Mouse (Mus musculus): ENCODE data around the gene Thumpd3. TPM values are rescaled to one million over a fixed set of nuclear protein-coding genes. Genes with fewer than 3 reads are reported as not detected.

Thumpd3 gene
- polyA plus RNA-seq (2016; fragmentation: Nextera tagmentation; extraction: Ambion mirVana), result 51.7 and 54.8 TPM in 2 replicates

DNA sequence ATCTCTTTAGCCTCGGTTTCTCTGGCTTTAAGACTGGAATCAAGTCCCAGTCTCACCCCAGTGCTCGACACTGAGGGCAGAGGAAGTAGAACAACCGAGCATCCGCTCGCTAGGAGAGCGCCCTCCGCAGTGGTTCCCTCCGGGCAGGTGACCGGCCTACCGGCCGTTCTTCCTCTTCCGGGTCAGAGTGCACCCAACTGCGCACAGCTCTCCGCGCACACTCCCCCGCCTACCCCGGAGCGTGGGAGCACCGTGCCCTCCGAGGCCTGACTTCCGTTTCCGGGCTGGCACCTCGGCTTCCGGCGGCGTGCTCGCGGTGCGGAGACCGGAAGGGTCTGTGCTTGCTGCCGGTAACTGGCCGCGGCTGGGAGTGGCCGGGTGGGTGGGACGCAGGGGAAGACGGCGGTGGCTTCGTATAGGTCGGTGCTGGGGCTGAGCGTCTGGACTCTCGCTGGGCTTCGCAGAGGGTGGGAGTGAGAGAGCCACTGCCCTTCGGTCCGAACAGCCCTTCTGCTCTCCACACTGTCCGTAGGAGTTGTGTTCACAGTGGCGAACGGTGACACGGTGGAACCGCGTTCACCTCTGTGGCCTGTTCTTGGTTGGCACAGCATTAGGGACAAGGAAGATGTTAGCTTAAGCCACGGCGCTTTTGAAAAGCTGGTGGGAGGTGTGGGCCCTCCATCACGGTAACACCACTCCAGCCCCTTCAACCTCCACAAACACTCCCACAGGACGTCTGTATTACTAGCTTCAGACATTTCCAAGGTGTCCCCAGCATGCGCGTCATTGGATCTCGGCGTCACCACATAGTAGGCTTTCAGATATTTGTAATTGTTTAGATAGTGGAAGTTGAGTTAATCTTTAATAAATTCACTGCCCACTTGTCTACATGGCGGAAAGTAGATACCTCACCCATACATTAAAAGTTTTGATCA is at the start of gene Thumpd3:
Thumpd3 (plus strand) TSS at position 185 of the 935 bp plus-strand sequence.
- peak; percentile 99 for DNase-seq (ENCODE audit: low spot score)
- Histone ChIP-seq H3K9me3 (no peaks in the 10 kb centered on the region), H3K27ac (peak within 1 kb of the TSS; percentile 92), H3K4me1 (peaks cover 20% of the 10 kb centered on the region), H3K36me3 (peaks cover 29% of the 10 kb centered on the region), H3K27me3 (ENCODE audit: insufficient read depth, poor library complexity, severe bottlenecking) (no peaks in the 10 kb centered on the region), H3K4me3 (peak within 1 kb of the TSS; percentile 76)
- under 1% methylated on average over 59 of the region's 59 CpGs for WGBS

DNA sequence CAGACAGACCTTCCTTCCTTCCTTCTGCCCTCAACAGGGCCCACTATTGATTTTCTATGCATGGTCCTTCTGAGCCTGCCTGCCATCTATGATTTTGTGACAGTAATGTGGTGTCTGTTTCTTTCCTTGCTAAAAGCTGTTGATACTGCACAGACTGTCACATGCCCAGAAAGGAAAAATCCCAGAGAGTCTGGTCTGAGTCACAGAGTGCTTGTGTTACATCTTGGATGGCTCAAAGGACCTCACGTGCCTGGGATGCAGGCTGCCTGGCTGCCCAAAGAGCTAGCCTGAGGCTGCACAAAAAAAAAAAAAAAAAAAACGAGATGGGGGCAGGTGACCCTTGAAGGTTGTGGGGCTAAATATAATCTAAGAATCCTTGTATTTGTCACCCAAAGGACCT is 46.8 kb upstream of the Thumpd3 start:
- WGBS, result 44% methylated on average over 2 of the region's 2 CpGs
- Histone ChIP-seq H3K9me3 (no peaks in the 10 kb centered on the region), H3K4me1 (no peaks in the 10 kb centered on the region), H3K27ac (no peak overlapping the region), H3K27me3 (ENCODE audit: insufficient read depth, poor library complexity, severe bottlenecking) (no peaks in the 10 kb centered on the region), H3K4me3 (no peak overlapping the region), H3K36me3 (no peaks in the 10 kb centered on the region)
- DNase-seq (ENCODE audit: low spot score), result no peak

DNA sequence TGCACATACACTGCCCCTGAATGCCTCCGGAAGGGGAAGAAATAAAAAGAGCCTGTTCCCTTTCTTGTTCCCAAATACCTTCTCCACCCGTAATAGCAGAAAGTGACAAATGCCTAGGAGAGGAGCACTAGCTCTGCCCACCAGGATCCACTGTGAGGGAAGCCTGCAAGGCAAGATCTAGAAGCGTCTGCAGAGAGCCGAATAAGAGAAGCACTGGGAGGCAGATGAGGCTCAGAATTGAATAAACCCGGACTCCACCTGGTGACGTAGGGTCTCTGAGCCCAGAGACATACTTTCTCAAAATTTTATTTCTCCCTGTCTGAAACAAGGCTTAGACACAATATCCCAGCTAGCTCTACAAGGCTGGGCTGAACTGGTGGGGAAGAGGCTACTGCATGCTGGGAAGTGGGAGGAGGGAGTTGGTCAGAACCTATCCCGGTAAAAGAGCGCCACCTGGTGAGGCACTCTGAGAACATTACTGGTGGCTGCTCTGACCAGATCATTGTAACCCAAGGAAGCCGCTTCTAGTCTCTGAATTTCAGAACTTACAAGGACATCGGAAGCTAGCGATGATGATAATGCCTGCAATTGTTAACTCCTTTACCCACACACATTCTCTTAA is 45.2 kb upstream of the Thumpd3 start:
- DNase-seq (ENCODE audit: low spot score), result peak; percentile 85
- no peak overlapping the region for H3K4me3 ChIP-seq
- H3K36me3 ChIP-seq, result no peaks in the 10 kb centered on the region
- H3K9me3 ChIP-seq, result no peaks in the 10 kb centered on the region
- WGBS, result 39% methylated on average over 11 of the region's 11 CpGs
- no peaks in the 10 kb centered on the region for H3K27me3 ChIP-seq (ENCODE audit: insufficient read depth, poor library complexity, severe bottlenecking)
- H3K27ac ChIP-seq, result no peak overlapping the region
- H3K4me1 ChIP-seq, result no peaks in the 10 kb centered on the region

DNA sequence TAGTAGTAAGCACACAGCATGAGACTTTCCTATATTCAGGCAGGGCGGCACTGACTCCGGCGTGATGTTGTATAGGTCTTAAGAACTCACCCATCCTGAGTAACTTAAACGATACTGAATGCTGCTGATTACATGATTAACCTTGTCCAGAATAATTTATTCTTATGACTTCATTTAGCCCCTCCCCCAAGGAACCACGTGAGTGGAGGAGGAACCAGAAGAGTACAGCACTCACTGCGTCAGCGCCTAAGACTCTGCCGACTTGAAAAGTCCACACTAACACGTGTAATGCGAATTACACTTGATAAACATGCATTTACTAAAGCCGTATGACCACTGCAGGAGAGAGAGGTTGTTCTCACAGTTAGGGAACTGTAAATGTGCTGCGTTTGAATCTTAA is 44.3 kb upstream of the Thumpd3 start:
- no peaks in the 10 kb centered on the region for H3K27me3 ChIP-seq (ENCODE audit: insufficient read depth, poor library complexity, severe bottlenecking)
- H3K27ac ChIP-seq, result no peak overlapping the region
- no peaks in the 10 kb centered on the region for H3K9me3 ChIP-seq
- no peak overlapping the region for H3K4me3 ChIP-seq
- WGBS, result 67% methylated on average over 12 of the region's 12 CpGs
- DNase-seq (ENCODE audit: low spot score), result no peak
- no peaks in the 10 kb centered on the region for H3K4me1 ChIP-seq
- H3K36me3 ChIP-seq, result no peaks in the 10 kb centered on the region

DNA sequence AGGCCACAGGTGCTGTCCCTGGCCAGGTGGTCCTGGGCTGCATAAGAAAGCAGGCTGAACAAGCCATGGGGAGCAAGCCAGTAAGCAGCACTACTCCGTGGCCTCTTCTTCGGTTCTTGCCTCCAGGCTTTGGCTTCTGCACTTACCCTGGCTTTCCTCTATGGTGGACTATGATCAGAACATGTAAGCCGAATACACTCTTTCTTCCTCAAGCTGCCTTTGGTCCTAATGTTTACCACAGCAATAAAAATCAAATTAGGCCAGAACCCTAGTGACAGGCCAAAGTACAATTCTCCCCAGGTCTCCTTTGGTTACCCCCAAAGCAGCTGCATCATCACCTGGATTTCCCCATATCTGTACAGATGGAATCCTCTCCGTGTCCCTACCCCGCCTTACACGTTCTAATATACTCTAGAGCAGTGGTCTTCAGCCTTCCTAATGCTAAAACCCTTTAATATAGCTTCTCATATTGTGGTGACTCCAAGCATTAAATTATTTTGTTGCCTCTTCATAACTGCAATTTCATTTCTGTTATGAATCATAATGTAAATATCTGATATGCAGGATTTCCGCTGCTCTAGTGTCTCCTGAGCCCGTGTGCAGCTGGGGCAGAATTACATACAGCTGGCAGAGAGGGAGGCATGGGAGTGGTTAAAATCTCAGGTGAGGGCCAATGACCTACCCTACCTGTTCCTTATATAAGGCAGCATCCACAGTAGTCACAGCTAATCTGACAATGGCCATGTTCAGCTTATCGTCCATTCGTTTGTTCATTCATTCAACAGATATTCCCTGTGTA is 42.5 kb upstream of the Thumpd3 start:
- Histone ChIP-seq H3K27me3 (ENCODE audit: insufficient read depth, poor library complexity, severe bottlenecking) (no peaks in the 10 kb centered on the region), H3K27ac (no peak overlapping the region), H3K4me3 (no peak overlapping the region), H3K9me3 (no peaks in the 10 kb centered on the region), H3K4me1 (no peaks in the 10 kb centered on the region), H3K36me3 (no peaks in the 10 kb centered on the region)
- WGBS, result 87% methylated on average over 10 of the region's 10 CpGs
- no peak for DNase-seq (ENCODE audit: low spot score)

DNA sequence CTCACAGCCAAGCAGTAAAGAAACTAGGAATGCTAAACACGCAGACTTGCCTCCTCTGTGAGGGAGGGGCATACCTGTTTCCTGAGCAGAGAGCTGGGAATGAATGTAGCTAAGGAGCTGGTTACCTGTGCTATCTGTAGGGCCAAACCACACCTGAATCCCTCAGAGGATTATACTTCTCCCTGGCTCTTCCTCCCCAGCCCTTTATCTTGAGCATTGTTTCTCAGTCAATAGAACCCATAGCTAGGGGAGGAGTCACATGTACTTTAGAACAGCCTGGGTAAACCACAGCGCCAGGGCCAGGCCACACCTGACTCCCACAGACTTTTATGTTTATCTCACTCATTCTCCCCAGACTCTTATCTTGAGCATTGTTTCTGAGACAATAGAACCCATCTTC is 39.2 kb upstream of the Thumpd3 start:
- Histone ChIP-seq H3K27me3 (ENCODE audit: insufficient read depth, poor library complexity, severe bottlenecking) (no peaks in the 10 kb centered on the region), H3K36me3 (no peaks in the 10 kb centered on the region), H3K4me3 (no peak overlapping the region), H3K27ac (no peak overlapping the region), H3K9me3 (no peaks in the 10 kb centered on the region), H3K4me1 (no peaks in the 10 kb centered on the region)
- DNase-seq (ENCODE audit: low spot score), result no peak
- WGBS, result 55% methylated on average over 2 of the region's 2 CpGs

DNA sequence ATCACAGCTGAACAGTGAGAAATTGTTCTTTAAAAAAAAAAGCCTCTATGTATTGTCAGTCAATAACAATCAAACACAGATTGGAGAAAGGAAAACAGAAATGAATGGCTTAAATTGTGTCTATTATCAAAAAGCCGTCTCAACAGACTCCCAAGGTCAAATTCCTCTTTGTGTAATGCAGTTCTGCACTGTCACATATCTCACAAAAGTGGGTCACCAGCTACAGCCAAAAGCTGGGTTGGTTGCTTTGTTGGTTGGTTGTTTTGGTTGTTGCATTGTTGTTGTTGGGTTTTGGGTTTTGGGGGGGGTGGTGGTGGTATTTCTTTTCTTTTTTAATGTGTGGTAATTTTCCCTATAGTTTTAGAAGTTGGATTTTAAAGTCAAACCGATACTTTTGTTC is 34.1 kb upstream of the Thumpd3 start:
- no peaks in the 10 kb centered on the region for H3K27me3 ChIP-seq (ENCODE audit: insufficient read depth, poor library complexity, severe bottlenecking)
- WGBS, result 65% methylated on average over 2 of the region's 2 CpGs
- H3K4me1 ChIP-seq, result no peaks in the 10 kb centered on the region
- no peak overlapping the region for H3K4me3 ChIP-seq
- H3K36me3 ChIP-seq, result no peaks in the 10 kb centered on the region
- H3K9me3 ChIP-seq, result no peaks in the 10 kb centered on the region
- no peak for DNase-seq (ENCODE audit: low spot score)
- H3K27ac ChIP-seq, result no peak overlapping the region

DNA sequence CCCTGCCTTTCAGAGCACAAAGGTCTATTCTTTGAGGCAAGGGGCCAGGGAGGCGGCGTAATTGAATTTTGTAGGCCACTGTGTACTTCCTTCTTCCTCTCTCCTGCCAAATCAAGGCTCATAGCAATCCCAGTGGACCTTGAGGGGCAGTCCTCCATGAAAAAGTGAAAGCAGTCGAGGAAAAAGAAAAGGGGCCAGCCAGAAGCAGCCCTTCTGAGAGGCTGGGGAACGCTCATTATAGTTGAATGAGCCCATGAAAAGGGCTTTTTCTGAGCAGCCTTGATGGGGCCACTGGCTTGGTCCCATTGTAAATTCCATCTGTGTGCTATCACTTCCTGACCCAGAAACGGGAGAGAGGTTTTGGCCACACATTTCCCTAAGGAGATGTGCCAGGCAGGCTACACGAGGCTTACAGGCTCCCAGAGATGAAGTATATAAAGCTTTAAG is 33.5 kb upstream of the Thumpd3 start:
- H3K4me1 ChIP-seq, result peaks cover 3% of the 10 kb centered on the region; the same call in 1 of the 2 replicates
- no peak overlapping the region for H3K4me3 ChIP-seq
- no peak for DNase-seq (ENCODE audit: low spot score)
- 56% methylated on average over 6 of the region's 6 CpGs for WGBS
- H3K9me3 ChIP-seq, result no peaks in the 10 kb centered on the region
- H3K27ac ChIP-seq, result peak overlapping the region; percentile 30; the same call in 1 of the 2 replicates
- no peaks in the 10 kb centered on the region for H3K36me3 ChIP-seq
- H3K27me3 ChIP-seq (ENCODE audit: insufficient read depth, poor library complexity, severe bottlenecking), result no peaks in the 10 kb centered on the region

DNA sequence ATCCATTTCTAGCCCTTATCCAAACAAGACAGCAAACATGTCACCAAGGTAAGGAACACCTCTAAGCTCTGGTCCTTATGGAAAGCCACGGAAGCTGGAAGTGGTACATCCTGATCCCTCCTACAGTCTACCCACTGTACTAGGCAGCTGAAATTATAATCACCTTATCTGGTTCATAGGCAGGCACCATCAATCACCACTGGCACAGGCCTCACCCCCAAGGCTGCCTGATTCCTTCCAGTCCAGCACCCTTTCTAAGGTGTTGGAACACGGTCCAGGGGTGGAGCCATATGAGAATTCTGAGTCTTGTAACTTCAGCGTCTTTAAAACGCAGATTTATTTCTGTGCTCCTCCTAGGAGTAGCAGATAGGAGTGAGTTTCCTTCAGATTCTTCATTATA is 32.5 kb upstream of the Thumpd3 start:
- Histone ChIP-seq H3K27me3 (ENCODE audit: insufficient read depth, poor library complexity, severe bottlenecking) (no peaks in the 10 kb centered on the region), H3K36me3 (no peaks in the 10 kb centered on the region), H3K9me3 (no peaks in the 10 kb centered on the region), H3K4me3 (no peak overlapping the region), H3K4me1 (peaks cover 12% of the 10 kb centered on the region; the same call in 1 of the 2 replicates), H3K27ac (no peak overlapping the region)
- no peak for DNase-seq (ENCODE audit: low spot score)
- WGBS, result 79% methylated on average over 4 of the region's 4 CpGs

DNA sequence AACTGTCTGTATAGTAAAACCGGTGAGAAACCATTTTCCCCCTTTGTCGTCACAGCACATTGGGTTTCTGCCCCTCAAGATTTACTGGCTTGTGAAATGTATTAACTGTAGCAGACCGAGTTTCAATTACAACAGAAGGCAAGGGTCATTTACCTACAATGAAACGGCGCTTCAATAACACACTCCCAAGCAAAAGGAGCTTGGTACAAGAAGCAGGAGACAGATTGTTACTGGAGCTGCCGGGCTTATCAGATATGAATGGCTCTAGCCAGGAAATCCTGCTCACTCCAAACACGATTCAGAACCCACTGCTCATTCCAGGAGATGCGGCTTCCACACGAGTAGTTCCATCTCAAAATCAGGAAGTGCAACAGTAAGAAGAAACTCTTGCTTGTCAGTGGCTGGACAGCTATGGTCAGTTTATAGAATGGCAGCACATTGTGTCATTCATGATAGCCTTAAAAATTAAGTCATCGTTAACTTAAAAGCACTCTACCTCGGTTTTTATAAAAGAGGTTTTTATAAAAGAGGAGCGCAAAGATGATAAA is 28.5 kb upstream of the Thumpd3 start:
- no peak overlapping the region for H3K27ac ChIP-seq
- peaks cover 12% of the 10 kb centered on the region; the same call in 1 of the 2 replicates for H3K4me1 ChIP-seq
- H3K4me3 ChIP-seq, result no peak overlapping the region
- H3K36me3 ChIP-seq, result no peaks in the 10 kb centered on the region
- no peaks in the 10 kb centered on the region for H3K9me3 ChIP-seq
- H3K27me3 ChIP-seq (ENCODE audit: insufficient read depth, poor library complexity, severe bottlenecking), result no peaks in the 10 kb centered on the region
- 47% methylated on average over 12 of the region's 12 CpGs for WGBS
- no peak for DNase-seq (ENCODE audit: low spot score)

DNA sequence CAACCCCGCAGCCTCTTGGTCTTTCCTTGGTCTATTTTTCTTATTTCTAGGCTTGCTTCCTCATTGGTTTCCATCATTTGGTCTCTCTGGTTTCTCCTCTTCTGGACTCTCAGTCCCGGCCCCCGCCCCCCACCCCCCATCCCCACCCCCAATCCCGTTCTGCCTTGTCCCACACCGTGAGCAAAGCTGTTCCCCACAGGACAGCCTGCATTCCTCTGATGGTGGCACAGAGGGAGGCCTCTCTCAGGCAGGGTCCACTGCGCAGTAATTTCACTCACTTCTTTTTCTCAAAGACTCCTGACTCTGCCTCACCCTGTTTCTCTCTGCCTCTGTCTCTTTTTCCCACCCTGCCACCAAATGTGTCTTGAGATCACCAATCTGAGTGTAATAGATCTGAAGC is 27.9 kb upstream of the Thumpd3 start:
- H3K36me3 ChIP-seq, result no peaks in the 10 kb centered on the region
- H3K4me3 ChIP-seq, result no peak overlapping the region
- peaks cover 12% of the 10 kb centered on the region; the same call in 1 of the 2 replicates for H3K4me1 ChIP-seq
- 25% methylated on average over 6 of the region's 6 CpGs for WGBS
- H3K9me3 ChIP-seq, result no peaks in the 10 kb centered on the region
- H3K27ac ChIP-seq, result no peak overlapping the region
- DNase-seq (ENCODE audit: low spot score), result no peak
- H3K27me3 ChIP-seq (ENCODE audit: insufficient read depth, poor library complexity, severe bottlenecking), result no peaks in the 10 kb centered on the region

DNA sequence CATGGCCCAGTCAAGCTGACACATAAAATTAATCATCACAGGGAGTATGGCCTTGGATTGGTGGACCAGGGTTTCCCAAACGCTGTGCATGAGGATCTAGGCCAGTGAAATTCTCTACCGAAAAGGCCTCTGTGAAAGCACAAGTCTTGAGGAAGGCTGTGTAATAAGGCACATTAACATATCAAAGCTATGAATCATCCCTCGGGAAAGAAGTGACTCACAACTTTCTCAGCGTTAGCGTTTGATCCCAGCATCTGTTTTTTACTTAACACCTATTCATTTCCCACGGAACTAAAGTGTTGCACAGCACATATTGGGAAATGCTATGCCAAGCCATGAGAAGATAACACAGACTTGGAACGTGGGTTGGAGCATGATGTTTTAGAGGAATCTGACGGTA is 21.2 kb upstream of the Thumpd3 start:
- Histone ChIP-seq H3K4me1 (no peaks in the 10 kb centered on the region), H3K27me3 (ENCODE audit: insufficient read depth, poor library complexity, severe bottlenecking) (no peaks in the 10 kb centered on the region), H3K4me3 (no peak overlapping the region), H3K36me3 (no peaks in the 10 kb centered on the region), H3K27ac (no peak overlapping the region), H3K9me3 (no peaks in the 10 kb centered on the region)
- no peak for DNase-seq (ENCODE audit: low spot score)
- WGBS, result 52% methylated on average over 8 of the region's 8 CpGs

All from heart, embryonic 10.5 days (tissue).